Mouse (Mus musculus) bone marrow, adult 2 months (tissue): ENCODE data around the gene Rac1. TPM values are rescaled to one million over a fixed set of nuclear protein-coding genes. Genes with fewer than 3 reads are reported as not detected.

Experiments
- H3K27ac ChIP-seq: fragments of 200-500 bp; 2 replicates; pipeline ENCODE4 v1.5.1; 2012; ENCODE audit warnings: low read depth, mild to moderate bottlenecking, control low read depth, inconsistent platforms, low read length; ENCODE audit not compliant: control insufficient read depth, poor library complexity, insufficient read depth
- H3K4me1 ChIP-seq: fragments of 200-500 bp; 2 replicates; pipeline ENCODE4 v1.6.1; 2011; ENCODE audit warnings: low read length; ENCODE audit not compliant: control insufficient read depth, insufficient read depth
- H3K4me3 ChIP-seq: fragments of 200-500 bp; replicated peaks from 2 replicates; pipeline ENCODE3; 2011; ENCODE audit warnings: mild to moderate bottlenecking, low read depth, low read length, control low read depth; ENCODE audit not compliant: control insufficient read depth
- CTCF ChIP-seq: fragments of 200-500 bp; IDR thresholded peaks from 2 replicates; pipeline ENCODE4 v1.5.1; 2011; ENCODE audit warnings: low read length, control low read depth; ENCODE audit not compliant: control insufficient read depth, insufficient read depth
- POLR2A ChIP-seq: fragments of 200-500 bp; IDR thresholded peaks from 2 replicates; pipeline ENCODE4 v1.6.1; 2011; ENCODE audit warnings: low read depth, mild to moderate bottlenecking, control low read depth, low read length, borderline replicate concordance; ENCODE audit not compliant: control insufficient read depth
- WGBS: fragments of 180-500 bp; shearing (Covaris S2); methylation state at CpG from one replicate; pipeline ENCODE4 v1.1.7; 2018; 5-methylcytosine and 5-hydroxymethylcytosine counted together
- polyA plus RNA-seq: library from polyadenylated mRNA; stranded (reverse); fragments of >200 nt; gene quantifications from 2 replicates; pipeline ENCODE4 v1.2.4, GENCODE M21; 2011; ENCODE audit warnings: low replicate concordance; ENCODE audit not compliant: missing spikeins, insufficient read depth, insufficient read length

Rac1 gene
- polyA plus RNA-seq, 1 experiment: 92.5 TPM

DNA sequence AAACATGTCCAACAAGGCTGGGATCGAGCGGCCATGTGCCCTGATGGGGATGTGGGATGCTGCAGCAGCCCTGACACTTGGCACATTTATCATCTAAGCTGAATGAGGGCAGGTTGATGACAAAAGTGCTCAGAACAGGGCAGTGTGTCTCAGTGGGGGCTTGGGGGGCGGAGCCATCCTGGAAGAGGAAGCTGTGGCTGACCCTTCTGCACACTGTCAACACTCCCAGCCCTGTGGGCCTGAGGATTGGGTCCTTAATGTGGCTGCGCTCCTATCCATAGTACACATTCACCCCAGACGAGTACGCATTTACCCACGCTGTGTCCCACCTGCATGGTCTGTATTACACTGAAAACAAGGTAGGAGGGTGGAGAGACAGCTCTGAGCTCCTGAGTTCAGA is 28.6 kb downstream of the Rac1 start:
- Histone ChIP-seq H3K4me1 (peaks cover 7% of the 10 kb centered on the region), H3K27ac (no peak overlapping the region), H3K4me3 (no peak overlapping the region)
- TF ChIP-seq POLR2A: no peak
- no peak for TF ChIP-seq CTCF
- 66% methylated on average over 7 of the region's 7 CpGs for WGBS

- no peak for TF ChIP-seq CTCF
- no peak for TF ChIP-seq POLR2A
- Histone ChIP-seq H3K27ac (no peak overlapping the region), H3K4me3 (no peak overlapping the region), H3K4me1 (peaks cover 7% of the 10 kb centered on the region)
- 70% methylated on average over 3 of the region's 3 CpGs for WGBS
Measured at GRCm38 (mm10) chr5:143497451-143497850, 30.4 kb downstream of the Rac1 start.

DNA sequence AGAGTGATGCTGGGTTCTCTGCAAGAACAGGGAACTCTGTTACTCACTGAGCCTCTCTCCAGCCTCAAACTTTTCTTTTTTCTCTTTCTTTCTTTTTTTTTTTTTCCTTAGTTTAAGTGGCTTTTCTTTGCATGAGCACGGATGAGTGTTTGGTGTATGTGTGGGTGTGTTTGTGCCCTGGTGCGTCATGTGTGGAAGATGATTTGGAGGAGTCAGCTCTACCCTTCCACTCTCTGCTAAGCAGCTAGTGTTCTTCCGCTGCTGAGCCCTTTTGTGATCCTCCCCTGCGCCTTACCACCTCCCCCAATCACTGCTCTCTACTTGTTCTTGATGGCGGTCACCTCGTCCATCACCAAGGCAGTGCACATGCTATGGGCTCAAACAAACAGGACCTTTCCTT is 32.1 kb downstream of the Rac1 start:
- 94% methylated on average over 6 of the region's 6 CpGs for WGBS
- TF ChIP-seq CTCF (no peak), POLR2A (no peak)
- H3K4me3 ChIP-seq: no peak overlapping the region
- peaks cover 7% of the 10 kb centered on the region for H3K4me1 ChIP-seq
- H3K27ac ChIP-seq: no peak overlapping the region

DNA sequence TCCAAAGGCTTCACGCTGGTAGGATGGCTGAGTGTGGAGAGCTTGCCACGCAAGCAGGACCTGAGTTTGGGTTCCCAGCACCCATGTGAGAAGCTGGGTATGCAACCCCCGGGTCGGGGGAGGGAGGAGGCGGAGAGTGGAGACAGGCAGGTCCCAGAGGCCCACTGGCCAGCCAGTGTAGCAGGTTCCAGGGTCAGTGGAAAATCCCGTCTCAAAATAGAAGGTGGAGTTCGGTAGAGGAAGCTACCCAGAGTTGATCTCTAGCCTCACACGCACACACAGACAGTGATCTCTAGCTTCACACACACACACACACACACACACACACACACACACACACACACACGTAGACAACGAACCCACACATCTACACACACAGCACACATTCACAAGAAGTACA is 34.7 kb downstream of the Rac1 start:
- no peak overlapping the region for H3K4me3 ChIP-seq
- H3K27ac ChIP-seq: no peak overlapping the region
- no peak for TF ChIP-seq POLR2A
- TF ChIP-seq CTCF: no peak
- peaks cover 4% of the 10 kb centered on the region; the same call in 1 of the 2 replicates for H3K4me1 ChIP-seq
- WGBS: 85% methylated on average over 10 of the region's 10 CpGs

DNA sequence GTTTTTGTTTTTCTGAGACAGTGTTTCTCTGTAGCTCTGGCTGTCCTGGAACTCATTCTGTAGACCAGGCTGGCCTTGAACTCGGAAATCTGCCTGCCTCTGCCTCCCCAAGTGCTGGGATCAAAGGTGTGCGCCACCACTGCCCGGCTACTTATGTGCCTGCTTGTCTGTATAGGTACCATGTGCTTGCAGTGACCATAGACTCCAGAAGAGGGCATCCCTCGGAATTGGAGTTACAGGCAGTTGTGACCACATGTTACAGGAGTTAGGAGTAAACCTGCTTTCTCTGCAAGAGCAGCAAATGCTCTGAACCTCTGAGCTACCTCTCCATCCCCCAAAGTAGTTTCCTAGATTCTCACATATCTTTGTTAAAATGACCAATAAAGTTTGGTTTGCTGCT is 36.1 kb downstream of the Rac1 start:
- no peak overlapping the region for H3K4me3 ChIP-seq
- no peak overlapping the region for H3K27ac ChIP-seq
- TF ChIP-seq POLR2A: no peak
- TF ChIP-seq CTCF: 0 out of 2 replicates have a peak, but pooled peaks have one; percentile 3
- 85% methylated on average over 4 of the region's 4 CpGs for WGBS
- H3K4me1 ChIP-seq: peaks cover 4% of the 10 kb centered on the region; the same call in 1 of the 2 replicates

GRCm38 (mm10) chr5:143489749-143490342 is 38.0 kb downstream of the Rac1 start:
- no peak for TF ChIP-seq POLR2A
- TF ChIP-seq CTCF: no peak
- Histone ChIP-seq H3K4me3 (no peak overlapping the region), H3K27ac (peak overlapping the region; percentile 9; the same call in 1 of the 2 replicates), H3K4me1 (peaks cover 4% of the 10 kb centered on the region; the same call in 1 of the 2 replicates)
- 60% methylated on average over 14 of the region's 14 CpGs for WGBS

- 72% methylated on average over 5 of the region's 5 CpGs for WGBS
- Histone ChIP-seq H3K27ac (no peak overlapping the region), H3K4me3 (no peak overlapping the region), H3K4me1 (peaks cover 4% of the 10 kb centered on the region; the same call in 1 of the 2 replicates)
- TF ChIP-seq CTCF: no peak
- TF ChIP-seq POLR2A: no peak
Measured at GRCm38 (mm10) chr5:143487998-143488397, 39.8 kb downstream of the Rac1 start.

DNA sequence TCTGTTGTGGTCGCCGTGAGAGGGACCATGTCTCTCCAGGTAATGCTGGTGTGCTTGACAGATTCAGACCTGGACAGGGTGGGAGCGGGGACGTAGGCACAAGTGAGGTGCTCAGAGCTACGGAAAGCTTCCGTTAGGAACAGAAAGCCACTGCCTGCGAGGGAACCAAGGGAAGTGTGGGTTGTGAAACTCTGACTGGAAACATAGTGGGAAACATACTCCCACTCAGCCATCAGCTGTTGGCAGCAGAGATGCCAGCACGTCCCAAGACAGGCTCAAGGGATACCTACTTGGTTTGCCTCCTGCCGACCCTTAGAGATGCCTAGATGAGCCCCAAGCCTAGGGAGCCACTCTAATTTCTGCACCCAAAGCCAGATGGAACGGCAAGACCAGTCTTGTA is 40.6 kb downstream of the Rac1 start:
- Histone ChIP-seq H3K4me1 (peaks cover 4% of the 10 kb centered on the region; the same call in 1 of the 2 replicates), H3K4me3 (no peak overlapping the region), H3K27ac (no peak overlapping the region)
- no peak for TF ChIP-seq CTCF
- TF ChIP-seq POLR2A: no peak
- WGBS: 66% methylated on average over 10 of the region's 10 CpGs

DNA sequence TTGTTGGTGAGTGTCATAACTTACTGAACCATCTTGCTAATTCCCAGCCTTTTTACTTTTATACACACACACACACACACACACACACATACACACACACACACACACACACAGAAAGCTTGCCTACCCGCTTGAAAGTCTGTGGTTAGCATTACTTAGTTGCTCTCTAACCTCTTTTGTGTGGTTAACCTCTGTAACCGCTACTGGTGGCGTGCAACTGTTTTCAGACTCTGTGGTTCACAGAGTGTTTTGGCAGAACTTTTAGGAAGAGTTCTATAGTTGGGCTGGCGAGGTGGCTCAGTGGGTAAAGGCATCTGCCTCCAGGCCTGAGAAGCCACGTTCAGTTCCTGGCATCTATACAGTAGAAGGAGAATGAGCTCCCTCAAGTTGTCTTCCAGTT is 42.9 kb downstream of the Rac1 start:
- WGBS: 17% methylated on average over 5 of the region's 5 CpGs
- Histone ChIP-seq H3K4me1 (peaks cover 1% of the 10 kb centered on the region; the same call in 1 of the 2 replicates), H3K4me3 (no peak overlapping the region), H3K27ac (no peak overlapping the region)
- TF ChIP-seq CTCF (no peak), POLR2A (no peak)
